Mouse (Mus musculus) heart, embryonic 12.5 days (tissue): Measurements from ENCODE around the gene Ppp1r1c. TPM values are rescaled to one million over a fixed set of nuclear protein-coding genes. Genes with fewer than 3 reads are reported as not detected.
"Not testable (repeated sequence)": the region's sequence is repeated elsewhere in the genome, so short reads cannot be mapped to it uniquely, and the experiment has no call there.

ENCODE experiments used
- ATAC-seq: fragments of 200-750 bp; cut with Nextera tagmentation; 2 replicates; pipeline ENCODE4 v1.8.0; 2017; ENCODE audit warnings: moderate TSS enrichment, moderate library complexity; ENCODE audit not compliant: insufficient number of reproducible peaks, low FRiP score
- H3K27ac ChIP-seq: fragments of 300-500 bp; sonication (generic); 2 replicates; pipeline ENCODE4 v1.5.1; 2016; ENCODE audit warnings: mild to moderate bottlenecking, moderate library complexity; ENCODE audit not compliant: poor library complexity, severe bottlenecking
- H3K27me3 ChIP-seq: fragments of 300-500 bp; sonication (generic); replicated peaks from 2 replicates; pipeline ENCODE4 v1.6.1; 2016; ENCODE audit warnings: mild to moderate bottlenecking, moderate library complexity
- H3K36me3 ChIP-seq: fragments of 300-500 bp; sonication (generic); 2 replicates; pipeline ENCODE4 v1.6.1; 2016; ENCODE audit warnings: mild to moderate bottlenecking, moderate library complexity
- H3K4me1 ChIP-seq: fragments of 300-500 bp; sonication (generic); replicated peaks from 2 replicates; pipeline ENCODE4 v1.6.1; 2016; ENCODE audit warnings: mild to moderate bottlenecking
- H3K4me2 ChIP-seq: fragments of 300-500 bp; sonication (generic); 2 replicates; pipeline ENCODE4 v1.6.1; 2016; ENCODE audit warnings: mild to moderate bottlenecking, moderate library complexity
- H3K4me3 ChIP-seq: fragments of 300-500 bp; sonication (generic); 2 replicates; pipeline ENCODE4 v1.5.1; 2016; ENCODE audit warnings: mild to moderate bottlenecking
- H3K9ac ChIP-seq: fragments of 300-500 bp; sonication (generic); 2 replicates; pipeline ENCODE4 v1.6.1; 2016; ENCODE audit warnings: mild to moderate bottlenecking, moderate library complexity
- H3K9me3 ChIP-seq: fragments of 300-500 bp; sonication (generic); replicated peaks from 2 replicates; pipeline ENCODE4 v1.6.1; 2016; ENCODE audit warnings: mild to moderate bottlenecking, moderate library complexity
- WGBS: fragments of 180-500 bp; shearing (Covaris S2); methylation state at CpG from one replicate; pipeline ENCODE4 v1.1.7; 2016; 5-methylcytosine and 5-hydroxymethylcytosine counted together
- polyA plus RNA-seq: library from polyadenylated mRNA; unstranded; fragments of >200 nt; fragmentation: Nextera tagmentation; extraction: Ambion mirVana; gene quantifications from 2 replicates; pipeline ENCODE4 v1.2.1, GENCODE M21; 2016

Gene Ppp1r1c
- polyA plus RNA-seq, 1 experiment from 2014 or later: 0.22 TPM

DNA sequence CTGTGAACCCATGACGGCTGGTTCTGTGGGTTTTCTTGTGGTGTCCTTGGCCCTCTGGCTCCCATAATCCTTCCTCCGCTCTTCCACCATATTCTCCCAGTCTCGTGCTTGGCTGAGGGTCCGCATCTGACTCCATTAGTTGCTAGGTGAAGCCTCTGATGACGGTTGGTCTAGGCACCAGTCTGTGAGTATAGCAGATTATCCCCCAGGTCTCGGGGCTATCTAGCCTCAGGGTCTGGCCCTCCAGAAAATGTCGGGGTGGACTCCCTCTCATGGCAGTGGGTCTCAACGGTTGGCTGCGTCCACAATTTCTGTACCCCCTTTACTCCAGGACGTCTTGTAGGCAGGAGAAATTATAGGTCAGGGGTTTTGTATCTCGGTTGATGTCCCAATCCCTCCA is 78.9 kb downstream of the Ppp1r1c start:
- H3K4me3 ChIP-seq: no peak overlapping the region
- ATAC-seq: no peak
- peaks cover 2% of the 10 kb centered on the region; the same call in 1 of the 2 replicates for H3K4me1 ChIP-seq
- H3K27me3 ChIP-seq: no peaks in the 10 kb centered on the region
- no peak overlapping the region for H3K4me2 ChIP-seq
- H3K9ac ChIP-seq: no peak overlapping the region
- 76% methylated on average over 11 of the region's 11 CpGs for WGBS
- H3K27ac ChIP-seq: no peak overlapping the region
- H3K36me3 ChIP-seq: no peaks in the 10 kb centered on the region
- H3K9me3 ChIP-seq: no peaks in the 10 kb centered on the region

DNA sequence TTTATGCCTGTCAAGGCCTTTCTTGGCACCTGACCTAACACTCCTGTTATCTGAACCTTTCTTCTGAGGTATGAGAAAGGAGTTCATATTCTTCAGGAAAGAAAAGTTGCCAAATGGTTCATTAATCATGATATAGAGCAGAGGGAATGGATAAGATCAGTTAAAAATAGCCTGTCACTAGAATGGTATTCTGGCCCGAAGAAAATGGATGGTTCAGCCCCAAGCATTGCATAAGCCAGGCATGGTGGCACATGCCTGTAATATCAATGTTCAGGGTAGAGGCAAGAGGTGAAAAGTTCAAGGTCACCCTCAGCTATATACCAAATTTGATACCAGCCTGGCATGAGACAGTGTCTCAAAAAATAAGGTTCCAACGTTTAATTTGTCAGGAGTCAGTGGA is 85.6 kb downstream of the Ppp1r1c start:
- H3K9ac ChIP-seq: no peak overlapping the region
- no peak overlapping the region for H3K27ac ChIP-seq
- no peak overlapping the region for H3K4me2 ChIP-seq
- no peaks in the 10 kb centered on the region for H3K9me3 ChIP-seq
- 0 out of 2 replicates have a peak, but pooled peaks cover 4% of the 10 kb centered on the region for H3K4me1 ChIP-seq
- H3K36me3 ChIP-seq: no peaks in the 10 kb centered on the region
- WGBS: 35% methylated on average over 2 of the region's 2 CpGs
- no peak for ATAC-seq
- no peak overlapping the region for H3K4me3 ChIP-seq
- H3K27me3 ChIP-seq: no peaks in the 10 kb centered on the region

DNA sequence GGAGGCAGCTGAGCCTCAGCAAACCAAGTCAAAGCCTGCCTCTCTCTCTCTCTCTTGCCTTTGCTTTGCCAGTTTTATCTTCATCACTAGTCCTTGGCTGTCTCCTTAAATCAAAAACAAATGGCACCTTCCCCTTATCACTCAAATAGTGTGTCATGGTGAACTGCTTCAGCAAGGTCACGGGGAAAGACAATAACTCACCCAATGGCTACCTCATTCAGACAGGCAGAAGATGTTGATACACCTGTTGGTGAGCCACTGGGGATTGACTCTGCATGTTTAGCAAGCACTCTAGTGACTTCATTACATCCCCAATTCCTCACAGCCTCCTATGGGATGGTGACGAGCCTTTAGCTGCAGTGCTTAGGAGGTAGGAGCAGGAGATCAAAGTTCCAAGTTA is 89.9 kb downstream of the Ppp1r1c start:
- H3K27ac ChIP-seq: no peak overlapping the region
- H3K27me3 ChIP-seq: no peaks in the 10 kb centered on the region
- ATAC-seq: no peak
- WGBS: 55% methylated on average over 2 of the region's 2 CpGs
- no peak overlapping the region for H3K4me3 ChIP-seq
- H3K4me2 ChIP-seq: no peak overlapping the region
- no peaks in the 10 kb centered on the region for H3K36me3 ChIP-seq
- no peaks in the 10 kb centered on the region for H3K9me3 ChIP-seq
- H3K4me1 ChIP-seq: peaks cover 7% of the 10 kb centered on the region
- no peak overlapping the region for H3K9ac ChIP-seq

DNA sequence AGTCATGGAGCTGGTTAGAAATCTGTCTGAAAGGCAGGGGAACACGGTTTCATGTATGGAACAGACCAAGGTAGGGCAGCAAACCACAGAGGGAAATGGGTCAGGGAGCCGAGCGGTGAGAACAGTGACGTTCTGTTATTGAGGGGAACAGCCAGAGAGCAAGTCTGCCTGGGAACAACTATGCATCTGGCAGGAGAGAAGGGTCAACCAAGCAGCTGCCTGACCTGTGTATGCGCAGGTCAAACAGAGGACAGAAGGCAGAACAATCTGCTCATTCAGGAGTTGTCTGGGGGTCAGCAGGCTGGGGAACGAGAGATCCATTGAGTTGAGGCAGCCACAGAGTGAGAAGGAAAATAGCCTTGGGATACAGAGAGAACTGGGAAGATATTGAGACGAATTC is 91.0 kb downstream of the Ppp1r1c start:
- no peak overlapping the region for H3K27ac ChIP-seq
- ATAC-seq: no peak
- no peak overlapping the region for H3K4me3 ChIP-seq
- 56% methylated on average over 7 of the region's 7 CpGs for WGBS
- H3K4me1 ChIP-seq: peaks cover 3% of the 10 kb centered on the region
- H3K9ac ChIP-seq: no peak overlapping the region
- no peaks in the 10 kb centered on the region for H3K36me3 ChIP-seq
- H3K4me2 ChIP-seq: no peak overlapping the region
- no peaks in the 10 kb centered on the region for H3K9me3 ChIP-seq
- H3K27me3 ChIP-seq: no peaks in the 10 kb centered on the region

DNA sequence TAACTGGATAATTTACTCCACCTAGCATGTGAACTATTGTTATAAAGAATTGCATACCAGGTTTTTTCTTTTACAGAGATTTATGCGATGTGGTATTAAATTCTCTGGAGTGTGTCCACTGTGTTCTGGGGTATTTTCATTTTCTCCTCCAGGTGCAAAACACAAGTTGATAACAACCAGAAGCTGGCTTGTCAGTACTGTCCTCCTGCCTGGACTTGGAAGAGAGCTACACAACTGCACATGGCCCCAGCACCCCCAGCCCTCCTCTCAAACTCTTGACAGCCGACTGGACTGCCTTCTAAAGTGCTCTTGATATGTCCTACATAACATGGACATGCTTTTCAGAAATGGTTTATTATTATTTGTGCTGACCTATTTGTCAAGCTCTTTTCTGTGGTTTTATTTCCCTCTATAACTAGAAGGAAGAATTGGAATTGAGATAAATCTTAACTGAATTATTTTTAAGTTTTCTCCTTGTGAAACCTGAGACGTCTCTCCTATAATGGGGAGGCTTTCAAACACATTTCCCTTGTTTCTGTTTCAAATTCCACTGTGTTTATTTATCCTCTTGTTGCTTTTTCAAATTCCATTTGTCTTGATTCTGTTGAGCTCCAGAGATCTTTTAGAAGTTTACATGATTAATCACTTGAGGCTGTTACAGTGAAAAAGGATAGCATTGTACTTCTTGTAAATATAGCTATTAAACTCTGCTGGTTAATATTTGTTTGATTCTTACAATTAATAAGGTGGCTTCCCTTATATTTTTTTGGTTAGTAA is 108.3 kb downstream of the Ppp1r1c start:
- no peaks in the 10 kb centered on the region for H3K9me3 ChIP-seq
- H3K36me3 ChIP-seq: no peaks in the 10 kb centered on the region
- no peaks in the 10 kb centered on the region for H3K4me1 ChIP-seq
- no peak for ATAC-seq
- no peak overlapping the region for H3K9ac ChIP-seq
- no peaks in the 10 kb centered on the region for H3K27me3 ChIP-seq
- H3K27ac ChIP-seq: no peak overlapping the region
- H3K4me2 ChIP-seq: no peak overlapping the region
- WGBS: 49% methylated on average over 3 of the region's 3 CpGs
- H3K4me3 ChIP-seq: no peak overlapping the region

DNA sequence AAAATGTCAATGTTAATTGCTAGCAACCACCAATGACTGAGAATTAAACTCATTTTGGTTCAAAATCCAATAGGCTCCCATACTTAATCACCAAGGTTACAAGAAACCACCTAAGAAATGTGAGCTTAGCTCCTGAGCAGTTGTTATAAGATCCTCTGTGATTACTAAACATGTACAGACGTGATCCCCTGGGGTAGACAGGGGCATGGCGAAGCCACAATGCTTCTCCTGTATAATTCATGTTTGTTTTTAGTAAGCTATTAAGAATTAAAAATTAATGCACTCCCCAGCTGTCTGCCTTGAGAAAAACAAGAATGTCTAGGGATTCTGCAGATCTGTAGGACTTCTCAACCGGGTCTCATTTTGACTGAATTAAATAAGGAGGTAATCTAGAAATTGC is 112.0 kb downstream of the Ppp1r1c start:
- Histone ChIP-seq H3K36me3 (no peaks in the 10 kb centered on the region), H3K9ac (no peak overlapping the region), H3K4me2 (no peak overlapping the region), H3K9me3 (no peaks in the 10 kb centered on the region), H3K27me3 (no peaks in the 10 kb centered on the region), H3K4me3 (no peak overlapping the region), H3K4me1 (no peaks in the 10 kb centered on the region), H3K27ac (no peak overlapping the region)
- ATAC-seq: no peak
- WGBS: 85% methylated on average over 3 of the region's 3 CpGs

DNA sequence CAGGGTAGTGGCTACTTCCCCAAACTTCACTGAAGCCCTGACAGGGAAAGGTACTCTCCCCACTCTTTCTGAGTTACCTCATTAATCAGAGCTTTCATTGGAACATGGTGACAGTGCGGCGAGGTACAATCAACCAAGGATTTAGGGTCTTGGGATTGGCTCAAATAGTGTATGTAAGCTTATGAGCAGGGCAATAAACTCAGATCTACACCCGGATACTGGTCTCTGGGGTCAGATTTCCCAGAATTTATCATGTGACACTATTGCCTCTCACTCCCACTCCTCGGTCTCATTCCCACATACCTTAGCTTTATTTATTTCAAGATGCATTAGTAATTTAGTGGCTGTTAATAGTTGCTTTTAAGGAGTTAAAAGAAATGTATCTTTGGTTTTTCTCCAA is 118.3 kb downstream of the Ppp1r1c start:
- WGBS: 84% methylated on average over 4 of the region's 4 CpGs

DNA sequence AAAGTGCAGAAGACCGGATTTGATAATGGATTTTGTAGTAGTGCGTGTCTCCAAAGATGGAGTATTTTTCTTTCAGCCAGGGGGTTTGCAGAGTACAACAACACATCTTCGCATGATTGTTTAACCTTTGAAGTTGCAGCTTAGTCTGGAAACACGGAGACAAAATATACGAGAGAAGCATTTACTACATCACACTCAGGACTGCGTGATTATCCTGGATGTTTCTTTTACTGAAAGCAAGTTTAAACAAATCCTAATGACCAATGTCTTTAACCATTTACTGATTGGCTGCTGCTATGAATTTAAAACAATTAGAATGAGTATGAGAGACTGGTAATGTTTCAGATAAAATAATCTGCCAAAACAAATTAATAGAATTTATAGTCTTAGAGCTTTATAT is 131.5 kb downstream of the Ppp1r1c start:
- no peak for ATAC-seq
- Histone ChIP-seq H3K4me1 (no peaks in the 10 kb centered on the region), H3K4me3 (no peak overlapping the region), H3K27ac (no peak overlapping the region), H3K27me3 (no peaks in the 10 kb centered on the region), H3K9me3 (no peaks in the 10 kb centered on the region), H3K9ac (no peak overlapping the region), H3K36me3 (no peaks in the 10 kb centered on the region), H3K4me2 (no peak overlapping the region)
- WGBS: 77% methylated on average over 6 of the region's 6 CpGs

More for the DNA sequence above, 118.3 kb downstream of the Ppp1r1c start:
- Histone ChIP-seq H3K36me3 (no peaks in the 10 kb centered on the region), H3K4me2 (no peak overlapping the region), H3K4me1 (no peaks in the 10 kb centered on the region), H3K27ac (no peak overlapping the region), H3K27me3 (no peaks in the 10 kb centered on the region), H3K4me3 (no peak overlapping the region), H3K9me3 (no peaks in the 10 kb centered on the region), H3K9ac (no peak overlapping the region)
- no peak for ATAC-seq

DNA sequence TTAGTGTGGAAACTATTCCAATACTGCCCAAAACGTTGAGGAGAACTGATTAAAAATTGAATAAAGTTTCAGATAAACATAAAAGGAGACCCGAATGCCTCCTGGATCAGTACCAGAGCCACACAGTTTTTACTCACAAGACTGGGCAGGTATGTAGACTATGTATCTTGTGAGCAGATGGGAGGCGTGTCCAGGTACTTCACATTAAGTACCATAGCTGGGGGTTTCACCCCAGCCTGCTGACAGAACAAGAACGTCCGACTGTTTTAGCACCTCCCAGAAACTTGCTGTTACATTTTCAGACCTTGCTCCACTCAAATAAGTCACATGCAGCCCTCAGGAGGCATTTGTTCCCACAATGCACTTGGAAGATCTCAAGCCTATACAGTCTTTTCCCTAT is 131.9 kb downstream of the Ppp1r1c start:
- Histone ChIP-seq H3K4me3 (no peak overlapping the region), H3K9me3 (no peaks in the 10 kb centered on the region), H3K27me3 (no peaks in the 10 kb centered on the region), H3K4me1 (no peaks in the 10 kb centered on the region), H3K36me3 (no peaks in the 10 kb centered on the region), H3K9ac (no peak overlapping the region), H3K27ac (no peak overlapping the region), H3K4me2 (no peak overlapping the region)
- no peak for ATAC-seq
- 57% methylated on average over 5 of the region's 5 CpGs for WGBS

DNA sequence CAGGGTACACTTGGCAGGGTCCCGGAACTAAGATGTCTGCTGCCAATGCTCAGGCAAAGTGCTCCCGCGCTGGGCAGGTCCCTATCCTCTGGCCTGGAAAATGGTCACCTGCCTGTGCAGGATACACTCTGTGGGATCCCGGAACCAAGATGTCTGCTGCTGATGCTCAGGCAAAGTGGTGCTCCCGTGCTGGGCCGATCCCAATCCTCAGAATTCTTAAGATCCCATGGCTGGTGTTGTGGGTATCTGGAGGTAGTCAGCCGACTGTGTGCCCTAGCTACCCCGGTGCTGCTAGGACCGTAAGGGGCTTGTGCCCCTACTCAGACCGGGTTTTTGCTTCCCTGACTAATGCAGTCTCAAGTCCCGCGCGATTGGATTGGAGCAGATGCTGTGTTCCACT is 139.8 kb downstream of the Ppp1r1c start:
- H3K36me3 ChIP-seq, ATAC-seq, H3K9me3 ChIP-seq, H3K4me1 ChIP-seq, H3K4me3 ChIP-seq, H3K4me2 ChIP-seq, H3K27ac ChIP-seq, H3K9ac ChIP-seq, H3K27me3 ChIP-seq: not testable (repeated sequence)
- 78% methylated on average over 13 of the region's 13 CpGs for WGBS

DNA sequence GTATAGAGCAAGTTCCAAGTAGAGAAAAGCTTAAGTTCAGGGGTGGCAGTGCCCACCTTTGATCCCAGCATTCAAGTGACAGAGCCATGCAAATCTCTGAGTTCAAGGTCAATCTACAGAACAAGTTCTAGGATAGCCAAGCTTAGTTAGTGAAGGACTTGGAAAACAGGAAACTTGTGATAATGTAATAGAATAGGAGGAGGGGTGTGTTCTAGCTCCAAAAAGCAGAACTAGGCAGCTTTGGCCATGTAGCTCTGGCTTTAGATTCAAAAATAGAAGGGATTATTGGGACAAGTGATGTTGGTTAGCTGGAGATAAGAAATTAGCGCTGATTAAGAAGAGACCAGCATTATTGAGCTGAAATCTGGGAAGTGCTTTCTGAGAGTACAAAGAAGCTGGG is 149.3 kb downstream of the Ppp1r1c start:
- no peak for ATAC-seq
- H3K9ac ChIP-seq: no peak overlapping the region
- H3K36me3 ChIP-seq: no peaks in the 10 kb centered on the region
- no peaks in the 10 kb centered on the region for H3K4me1 ChIP-seq
- H3K4me2 ChIP-seq: no peak overlapping the region
- WGBS: 66% methylated on average over 1 of the region's 1 CpGs
- no peaks in the 10 kb centered on the region for H3K9me3 ChIP-seq
- no peak overlapping the region for H3K27ac ChIP-seq
- no peaks in the 10 kb centered on the region for H3K27me3 ChIP-seq
- H3K4me3 ChIP-seq: no peak overlapping the region
